Mouse (Mus musculus): Measurements from ENCODE around the gene Inpp5d.

DNA sequence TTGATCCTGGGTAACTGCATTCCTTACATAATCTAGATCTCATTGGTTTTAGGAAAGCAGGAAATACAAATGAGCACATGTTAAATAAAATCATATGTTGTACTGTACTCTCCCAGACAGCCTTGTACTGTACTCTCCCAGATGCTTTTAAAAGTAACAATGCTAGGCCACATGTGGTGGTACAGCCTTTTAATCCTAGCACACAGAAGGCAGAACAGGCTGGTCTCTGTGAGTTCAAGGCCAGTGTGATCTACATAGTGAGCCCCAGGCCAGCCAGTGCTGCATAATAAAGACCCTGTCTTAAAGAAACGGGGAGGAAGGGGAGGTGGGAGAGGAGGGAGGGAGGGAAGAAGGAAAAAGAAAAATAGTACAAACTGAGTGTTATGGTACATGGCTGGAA is 66.9 kb downstream of the Inpp5d start:
- TF ChIP-seq POLR2A (IDR thresholded peaks at IDR 0.05; ENCODE audit: borderline replicate concordance, low read depth, low read length) = no peak
- TF ChIP-seq CTCF (IDR thresholded peaks at IDR 0.05; ENCODE audit: low read depth, low read length) = no peak
